Mouse (Mus musculus) kidney, adult 9 months (tissue): Measurements from ENCODE around the gene Olfr943.

ENCODE experiments used
- DNase-seq: peaks from one replicate; pipeline ENCODE4 v3.0.0; 2022

The Olfr943 gene

GRCm38 (mm10) chr9:39166004-39166403, at the start of gene Olfr943:
Gene Olfr943 (plus strand): TSS chr9:39166304.
- DNase-seq = no peak

GRCm38 (mm10) chr9:39127326-39127725, 38.8 kb upstream of the Olfr943 start:
- no peak for DNase-seq

- DNase-seq = no peak
Observed at GRCm38 (mm10) chr9:39127831-39128230, 38.3 kb upstream of the Olfr943 start, which contains the start of gene Olfr27. Gene Olfr27 (plus strand): TSS chr9:39128131.

GRCm38 (mm10) chr9:39152401-39152800, 13.7 kb upstream of the Olfr943 start:
- no peak for DNase-seq

GRCm38 (mm10) chr9:39201620-39202019, 35.5 kb downstream of the Olfr943 start, which contains the start of gene Olfr944:
Gene Olfr944 (plus strand): TSS chr9:39201920.
- DNase-seq = no peak
